Mouse (Mus musculus): ENCODE measurements around the gene Cwc27.

DNA sequence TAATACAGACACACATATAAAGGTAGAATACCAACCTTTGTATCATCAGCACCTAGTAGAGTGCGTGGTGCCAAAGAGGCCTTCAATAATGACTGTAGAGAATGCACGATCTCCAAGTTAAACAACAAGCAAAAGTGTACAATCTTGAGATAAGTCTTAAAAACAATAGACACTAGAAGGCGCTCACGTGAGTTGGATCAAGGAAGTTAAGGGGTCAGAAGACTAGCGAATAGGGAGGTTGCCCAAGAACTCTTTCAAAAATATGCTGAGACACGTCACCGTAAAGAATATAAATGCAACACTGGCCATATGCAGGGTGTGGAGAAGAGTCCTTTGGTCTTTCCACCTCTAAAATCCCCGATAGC, 690 bp downstream of the Cwc27 start:
- peak; percentile 32; the same call in 1 of the 2 replicates for TF ChIP-seq CTCF (IDR thresholded peaks at IDR 0.05; ENCODE audit: low read depth)
- TF ChIP-seq EP300 (optimal IDR thresholded peaks at IDR 0.05) = no peak

All from stomach, postnatal 0 days (tissue).